Mouse (Mus musculus): ENCODE results near the gene Gucy2g. TPM values are rescaled to one million over a fixed set of nuclear protein-coding genes. Genes with fewer than 3 reads are reported as not detected.
"Not testable (repeated sequence)": the region's sequence is repeated elsewhere in the genome, so short reads cannot be mapped to it uniquely, and the experiment has no call there.

Gene Gucy2g
- polyA plus RNA-seq, 1 experiment from 2014 or later: not detected

DNA sequence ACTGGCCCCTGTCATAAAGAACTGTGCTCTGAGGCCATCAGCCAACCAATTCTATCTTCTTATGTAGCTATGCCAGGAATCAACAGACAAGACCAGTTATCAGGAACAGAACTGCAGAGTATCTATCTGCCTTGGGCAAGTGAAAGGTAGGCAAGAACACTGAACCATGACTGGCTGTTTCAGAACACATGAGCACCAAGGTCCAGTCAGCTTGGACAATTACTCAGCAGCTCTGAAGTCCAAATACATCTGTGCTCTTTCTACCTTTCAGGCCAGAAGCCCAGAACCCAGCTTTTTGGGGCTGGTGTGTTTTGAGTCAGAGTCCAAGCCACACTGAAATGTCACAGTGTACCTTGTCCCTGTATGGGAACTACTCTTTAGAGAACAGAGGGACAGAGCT lies 70.6 kb downstream of the Gucy2g start:
- ATAC-seq (ENCODE audit: low FRiP score, low read depth): no peak

DNA sequence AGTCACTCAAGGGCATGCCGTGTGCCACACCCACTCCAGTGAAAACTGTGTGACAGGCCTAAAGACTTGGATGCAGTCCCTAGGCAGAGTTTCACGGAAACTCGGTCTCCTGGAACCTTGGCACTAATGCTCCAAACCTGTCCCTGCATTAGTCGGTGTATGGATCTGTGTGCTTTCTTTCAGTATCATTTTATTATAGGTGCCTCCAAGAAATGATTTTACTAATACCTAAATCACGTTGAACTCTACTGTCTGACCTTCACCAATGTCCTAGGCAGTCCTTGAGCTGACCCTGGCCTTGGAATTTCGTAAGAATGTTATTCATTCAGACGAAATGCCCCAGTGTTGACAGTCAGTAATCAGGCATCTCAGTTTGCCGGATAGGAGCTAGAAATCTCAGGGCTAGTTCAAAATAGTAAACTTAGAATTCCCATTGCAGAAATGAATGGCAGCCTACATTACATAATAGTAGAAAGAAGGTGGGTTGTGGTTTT lies 71.8 kb downstream of the Gucy2g start:
- 91% methylated on average over 8 of the region's 8 CpGs for WGBS
- not testable (repeated sequence) for H3K27me3 ChIP-seq; H3K36me3 ChIP-seq; H3K27ac ChIP-seq; H3K9ac ChIP-seq; H3K4me1 ChIP-seq; ATAC-seq (ENCODE audit: low FRiP score, low read depth); H3K4me2 ChIP-seq (replicated peaks); H3K4me3 ChIP-seq
- H3K9me3 ChIP-seq: peaks cover 10% of the 10 kb centered on the region

More for the DNA sequence above, 70.6 kb downstream of the Gucy2g start:
- Histone ChIP-seq H3K4me2 (replicated peaks) (no peak overlapping the region), H3K4me1 (no peaks in the 10 kb centered on the region), H3K27ac (no peak overlapping the region), H3K27me3 (no peaks in the 10 kb centered on the region), H3K9me3 (peaks cover 10% of the 10 kb centered on the region), H3K4me3 (no peak overlapping the region), H3K36me3 (no peaks in the 10 kb centered on the region), H3K9ac (no peak overlapping the region)

DNA sequence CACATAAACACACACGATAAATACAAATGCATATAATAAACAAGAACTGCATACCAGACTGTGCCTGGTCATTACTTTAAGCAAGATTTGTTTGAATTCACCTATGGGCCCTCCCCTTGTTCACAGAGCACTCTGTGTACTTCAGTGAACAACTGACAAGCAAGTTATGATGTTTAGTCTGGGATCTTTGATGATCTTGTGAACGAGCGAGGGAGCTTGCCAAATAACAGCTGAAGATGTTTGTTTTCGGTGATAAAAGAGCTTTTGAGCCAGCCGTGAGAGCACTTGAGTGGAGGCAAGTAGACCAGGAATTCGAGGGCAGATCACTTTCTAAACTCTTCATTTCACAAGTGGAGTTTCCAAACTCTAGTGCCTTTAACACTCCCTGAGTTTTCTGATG lies 72.7 kb downstream of the Gucy2g start:
- H3K4me3 ChIP-seq: no peak overlapping the region
- WGBS: 73% methylated on average over 6 of the region's 6 CpGs
- H3K4me2 ChIP-seq (replicated peaks): no peak overlapping the region
- no peaks in the 10 kb centered on the region for H3K27me3 ChIP-seq
- peaks cover 10% of the 10 kb centered on the region for H3K9me3 ChIP-seq
- H3K27ac ChIP-seq: no peak overlapping the region
- H3K9ac ChIP-seq: no peak overlapping the region
- no peak for ATAC-seq (ENCODE audit: low FRiP score, low read depth)
- no peaks in the 10 kb centered on the region for H3K36me3 ChIP-seq
- no peaks in the 10 kb centered on the region for H3K4me1 ChIP-seq

- no peak overlapping the region for H3K9ac ChIP-seq
- no peaks in the 10 kb centered on the region for H3K27me3 ChIP-seq
- peaks cover 10% of the 10 kb centered on the region for H3K9me3 ChIP-seq
- no peak for ATAC-seq (ENCODE audit: low FRiP score, low read depth)
- H3K36me3 ChIP-seq: no peaks in the 10 kb centered on the region
- no peaks in the 10 kb centered on the region for H3K4me1 ChIP-seq
- whole genome bisulfite sequencing: 62% methylated on average over 2 of the region's 2 CpGs
- no peak overlapping the region for H3K4me3 ChIP-seq
- H3K27ac ChIP-seq: no peak overlapping the region
- H3K4me2 ChIP-seq (replicated peaks): no peak overlapping the region
These were observed 73.3 kb downstream of the Gucy2g start for GRCm38 (mm10) chr19:55167741-55168140.

DNA sequence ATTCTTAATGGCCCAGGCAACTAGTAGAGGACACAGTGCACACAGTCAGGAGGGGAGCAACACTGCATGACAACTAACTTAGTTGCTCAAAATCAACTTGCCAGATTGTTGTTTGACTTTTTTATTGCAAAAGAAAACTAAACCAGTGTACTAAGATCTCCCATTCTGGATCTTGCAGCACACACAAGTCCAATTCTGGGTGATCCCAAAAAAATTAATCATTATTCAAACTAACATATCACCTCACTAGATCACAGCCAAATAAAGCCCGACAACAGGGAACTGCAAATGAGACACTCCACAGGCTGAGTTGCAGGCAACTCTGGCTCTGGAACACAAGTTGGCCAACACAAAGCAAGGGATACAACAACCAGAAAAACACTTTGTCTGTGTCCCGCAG lies 74.3 kb downstream of the Gucy2g start:
- peaks cover 10% of the 10 kb centered on the region for H3K9me3 ChIP-seq
- H3K27me3 ChIP-seq: no peaks in the 10 kb centered on the region
- H3K36me3 ChIP-seq: no peaks in the 10 kb centered on the region
- H3K4me1 ChIP-seq: no peaks in the 10 kb centered on the region
- no peak overlapping the region for H3K27ac ChIP-seq
- no peak overlapping the region for H3K4me3 ChIP-seq
- H3K4me2 ChIP-seq (replicated peaks): no peak overlapping the region
- 89% methylated on average over 2 of the region's 2 CpGs for WGBS
- H3K9ac ChIP-seq: no peak overlapping the region
- ATAC-seq (ENCODE audit: low FRiP score, low read depth): no peak

GRCm38 (mm10) chr19:55165954-55166353 lies 75.1 kb downstream of the Gucy2g start:
- H3K4me1 ChIP-seq: no peaks in the 10 kb centered on the region
- H3K36me3 ChIP-seq: no peaks in the 10 kb centered on the region
- H3K27ac ChIP-seq: no peak overlapping the region
- H3K27me3 ChIP-seq: no peaks in the 10 kb centered on the region
- no peak overlapping the region for H3K4me3 ChIP-seq
- no peak overlapping the region for H3K9ac ChIP-seq
- H3K4me2 ChIP-seq (replicated peaks): no peak overlapping the region
- peaks cover 10% of the 10 kb centered on the region for H3K9me3 ChIP-seq
- 82% methylated on average over 4 of the region's 4 CpGs for WGBS
- no peak for ATAC-seq (ENCODE audit: low FRiP score, low read depth)

GRCm38 (mm10) chr19:55165183-55165865 lies 75.7 kb downstream of the Gucy2g start:
- Histone ChIP-seq H3K27ac (no peak overlapping the region), H3K36me3 (no peaks in the 10 kb centered on the region), H3K4me1 (no peaks in the 10 kb centered on the region), H3K9ac (no peak overlapping the region), H3K4me3 (no peak overlapping the region), H3K4me2 (replicated peaks) (no peak overlapping the region), H3K27me3 (no peaks in the 10 kb centered on the region), H3K9me3 (peaks cover 8% of the 10 kb centered on the region)
- ATAC-seq (ENCODE audit: low FRiP score, low read depth): no peak
- 76% methylated on average over 1 of the region's 1 CpGs for WGBS

DNA sequence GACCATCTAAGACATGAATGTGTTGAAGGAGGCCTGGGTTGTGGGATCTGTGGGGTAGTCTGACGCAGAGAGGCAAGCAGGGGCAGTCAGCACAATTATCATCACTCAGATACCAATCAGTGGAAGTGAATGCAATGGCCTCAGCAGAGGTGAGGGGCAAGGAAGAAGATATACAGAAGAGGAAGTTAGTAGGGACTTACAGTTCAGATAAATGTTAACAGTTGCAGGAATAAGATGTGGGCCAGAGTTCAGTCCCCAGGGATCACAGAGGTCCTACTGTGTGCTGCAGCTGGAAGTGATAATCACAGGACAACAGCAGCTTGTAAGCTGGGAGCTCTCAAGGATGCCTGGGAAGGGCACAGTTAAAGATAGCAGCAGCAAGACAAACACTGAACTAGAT lies 76.9 kb downstream of the Gucy2g start:
- no peak overlapping the region for H3K4me3 ChIP-seq
- H3K4me2 ChIP-seq (replicated peaks): no peak overlapping the region
- H3K9ac ChIP-seq: no peak overlapping the region
- no peaks in the 10 kb centered on the region for H3K4me1 ChIP-seq
- no peak for ATAC-seq (ENCODE audit: low FRiP score, low read depth)
- no peaks in the 10 kb centered on the region for H3K36me3 ChIP-seq
- 78% methylated on average over 1 of the region's 1 CpGs for WGBS
- H3K27ac ChIP-seq: no peak overlapping the region
- H3K27me3 ChIP-seq: no peaks in the 10 kb centered on the region
- H3K9me3 ChIP-seq: no peaks in the 10 kb centered on the region

DNA sequence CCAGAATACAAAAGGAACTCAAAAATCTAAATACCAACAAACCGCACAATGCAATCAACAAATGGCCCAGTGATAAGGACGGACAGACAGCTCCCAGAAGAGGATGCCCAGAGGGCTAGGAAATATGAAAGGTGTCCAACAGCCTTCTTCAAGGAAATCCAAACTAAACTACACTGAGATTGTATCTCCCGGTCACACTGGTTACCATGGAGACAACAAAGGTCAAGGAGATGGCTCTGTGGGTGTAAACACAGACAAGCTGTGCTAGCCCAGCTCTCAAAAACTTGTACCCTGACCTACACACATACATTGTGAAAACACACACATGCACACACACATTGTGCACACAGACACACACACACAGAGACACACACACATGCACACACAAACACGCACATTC lies 78.8 kb downstream of the Gucy2g start:
- H3K36me3 ChIP-seq: no peaks in the 10 kb centered on the region

GRCm38 (mm10) chr19:55159826-55160225 lies 81.2 kb downstream of the Gucy2g start:
- Histone ChIP-seq H3K4me3 (no peak overlapping the region), H3K9ac (no peak overlapping the region), H3K27ac (no peak overlapping the region), H3K36me3 (no peaks in the 10 kb centered on the region), H3K4me2 (replicated peaks) (no peak overlapping the region), H3K27me3 (no peaks in the 10 kb centered on the region), H3K4me1 (no peaks in the 10 kb centered on the region), H3K9me3 (no peaks in the 10 kb centered on the region)
- no peak for ATAC-seq (ENCODE audit: low FRiP score, low read depth)
- 70% methylated on average over 6 of the region's 6 CpGs for WGBS

More for the DNA sequence above, 78.8 kb downstream of the Gucy2g start:
- 86% methylated on average over 4 of the region's 4 CpGs for WGBS
- H3K4me3 ChIP-seq: no peak overlapping the region
- no peaks in the 10 kb centered on the region for H3K9me3 ChIP-seq
- no peak overlapping the region for H3K4me2 ChIP-seq (replicated peaks)
- H3K27ac ChIP-seq: no peak overlapping the region
- ATAC-seq (ENCODE audit: low FRiP score, low read depth): no peak
- no peaks in the 10 kb centered on the region for H3K4me1 ChIP-seq
- H3K27me3 ChIP-seq: no peaks in the 10 kb centered on the region
- H3K9ac ChIP-seq: no peak overlapping the region

DNA sequence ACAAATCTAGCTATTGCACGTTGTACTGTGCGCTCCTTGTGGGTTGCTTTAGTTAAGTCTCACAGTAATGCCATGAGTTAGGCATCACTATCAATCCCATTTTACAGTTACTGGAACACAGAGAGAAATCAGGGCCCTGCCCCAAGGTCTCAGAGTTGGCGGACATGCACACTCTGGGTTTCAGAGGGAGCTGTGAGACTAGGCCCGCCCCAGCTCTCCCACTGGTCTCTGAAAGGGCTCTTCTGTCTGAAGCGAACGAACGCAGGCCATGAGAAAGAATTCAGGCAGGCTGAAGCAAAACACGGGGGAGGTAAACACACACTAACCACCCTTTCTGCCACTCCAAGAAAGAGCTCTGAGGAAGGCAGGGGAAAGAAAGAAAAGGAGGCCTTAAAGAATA lies 82.4 kb downstream of the Gucy2g start:
- no peak overlapping the region for H3K9ac ChIP-seq
- H3K4me2 ChIP-seq (replicated peaks): no peak overlapping the region
- H3K27ac ChIP-seq: no peak overlapping the region
- WGBS: 80% methylated on average over 8 of the region's 8 CpGs
- no peaks in the 10 kb centered on the region for H3K36me3 ChIP-seq
- no peaks in the 10 kb centered on the region for H3K27me3 ChIP-seq
- no peaks in the 10 kb centered on the region for H3K9me3 ChIP-seq
- H3K4me1 ChIP-seq: no peaks in the 10 kb centered on the region
- no peak for ATAC-seq (ENCODE audit: low FRiP score, low read depth)
- no peak overlapping the region for H3K4me3 ChIP-seq

DNA sequence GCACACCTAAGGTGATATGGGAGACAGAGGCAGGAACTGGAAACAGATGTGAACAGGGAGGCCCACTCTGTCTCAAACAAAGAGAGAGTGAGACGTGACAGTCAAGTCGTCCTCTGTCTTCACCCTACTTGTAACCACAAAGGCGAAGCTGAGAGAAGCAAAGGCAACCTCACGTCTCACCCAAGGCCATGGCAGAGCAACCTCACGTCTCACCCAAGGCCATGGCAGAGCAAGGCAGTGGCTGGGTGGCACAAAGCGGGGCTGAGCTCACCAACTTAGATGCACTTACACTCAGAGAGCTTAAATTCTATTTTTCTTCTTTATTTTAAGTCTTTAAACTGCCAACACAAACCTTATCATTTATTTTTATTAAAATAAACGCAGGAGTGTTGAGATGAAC lies 84.0 kb downstream of the Gucy2g start:
- H3K4me2 ChIP-seq (replicated peaks): no peak overlapping the region
- no peaks in the 10 kb centered on the region for H3K9me3 ChIP-seq
- no peak overlapping the region for H3K9ac ChIP-seq
- H3K36me3 ChIP-seq: no peaks in the 10 kb centered on the region
- H3K4me1 ChIP-seq: no peaks in the 10 kb centered on the region
- no peak overlapping the region for H3K27ac ChIP-seq
- ATAC-seq (ENCODE audit: low FRiP score, low read depth): no peak
- no peaks in the 10 kb centered on the region for H3K27me3 ChIP-seq
- H3K4me3 ChIP-seq: no peak overlapping the region
- WGBS: 85% methylated on average over 7 of the region's 7 CpGs

DNA sequence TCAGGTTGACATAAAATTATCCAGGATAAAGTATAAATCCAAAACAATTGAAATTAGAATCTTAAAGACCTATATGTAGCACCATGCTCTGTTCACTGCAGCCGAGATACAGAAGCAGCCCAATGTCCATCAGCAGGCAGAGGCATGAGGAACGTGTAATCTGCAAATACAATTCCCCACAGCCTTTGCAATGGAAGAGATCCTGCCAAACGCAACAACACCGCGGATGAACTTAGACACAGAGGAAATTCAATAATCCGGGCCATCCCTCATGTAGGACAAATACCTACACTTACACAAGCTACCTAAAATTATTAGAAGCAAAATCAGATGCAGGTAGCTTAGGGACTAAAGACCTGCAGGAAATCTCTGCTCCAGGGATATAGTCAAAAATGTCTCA lies 88.1 kb downstream of the Gucy2g start:
- no peaks in the 10 kb centered on the region for H3K36me3 ChIP-seq
- H3K9me3 ChIP-seq: peaks cover 3% of the 10 kb centered on the region; the same call in 1 of the 2 replicates
- no peak for ATAC-seq (ENCODE audit: low FRiP score, low read depth)
- WGBS: 86% methylated on average over 6 of the region's 6 CpGs
- no peaks in the 10 kb centered on the region for H3K27me3 ChIP-seq
- no peak overlapping the region for H3K4me3 ChIP-seq
- H3K4me1 ChIP-seq: no peaks in the 10 kb centered on the region
- no peak overlapping the region for H3K27ac ChIP-seq
- no peak overlapping the region for H3K9ac ChIP-seq
- H3K4me2 ChIP-seq (replicated peaks): no peak overlapping the region
